Mouse (Mus musculus) neural tube, embryonic 12.5 days (tissue): ENCODE results near the gene Catsper2. TPM values are rescaled to one million over a fixed set of nuclear protein-coding genes. Genes with fewer than 3 reads are reported as not detected.

Experiments
- ATAC-seq: fragments of 200-750 bp; cut with Nextera tagmentation; 2 replicates; pipeline ENCODE4 v1.8.0; 2017; ENCODE audit warnings: low read depth, mild to moderate bottlenecking, moderate TSS enrichment, moderate library complexity; ENCODE audit not compliant: low FRiP score
- H3K27ac ChIP-seq: fragments of 300-500 bp; sonication (generic); 2 replicates; pipeline ENCODE4 v1.5.1; 2016
- H3K27me3 ChIP-seq: fragments of 300-500 bp; sonication (generic); replicated peaks from 2 replicates; pipeline ENCODE4 v1.6.1; 2016; ENCODE audit warnings: mild to moderate bottlenecking
- H3K36me3 ChIP-seq: fragments of 300-500 bp; sonication (generic); 2 replicates; pipeline ENCODE4 v1.6.1; 2016; ENCODE audit warnings: mild to moderate bottlenecking
- H3K4me1 ChIP-seq: fragments of 300-500 bp; sonication (generic); 2 replicates; pipeline ENCODE4 v1.6.1; 2016
- H3K4me2 ChIP-seq: fragments of 300-500 bp; sonication (generic); replicated peaks from 2 replicates; pipeline ENCODE4 v1.6.1; 2016; ENCODE audit warnings: mild to moderate bottlenecking
- H3K4me3 ChIP-seq: fragments of 300-500 bp; sonication (generic); 2 replicates; pipeline ENCODE4 v1.5.1; 2016
- H3K9ac ChIP-seq: fragments of 300-500 bp; sonication (generic); 2 replicates; pipeline ENCODE4 v1.6.1; 2016; ENCODE audit warnings: mild to moderate bottlenecking
- H3K9me3 ChIP-seq: fragments of 300-500 bp; sonication (generic); 2 replicates; pipeline ENCODE4 v1.6.1; 2016; ENCODE audit warnings: mild to moderate bottlenecking
- WGBS: fragments of 180-500 bp; shearing (Covaris S2); methylation state at CpG from one replicate; pipeline ENCODE4 v1.1.7; 2016; 5-methylcytosine and 5-hydroxymethylcytosine counted together
- polyA plus RNA-seq: library from polyadenylated mRNA; unstranded; fragments of >200 nt; fragmentation: Nextera tagmentation; extraction: Ambion mirVana; gene quantifications from 2 replicates; pipeline ENCODE4 v1.2.1, GENCODE M21; 2016

The Catsper2 gene
- polyA plus RNA-seq, 1 experiment from 2014 or later, result 4.1 TPM

DNA sequence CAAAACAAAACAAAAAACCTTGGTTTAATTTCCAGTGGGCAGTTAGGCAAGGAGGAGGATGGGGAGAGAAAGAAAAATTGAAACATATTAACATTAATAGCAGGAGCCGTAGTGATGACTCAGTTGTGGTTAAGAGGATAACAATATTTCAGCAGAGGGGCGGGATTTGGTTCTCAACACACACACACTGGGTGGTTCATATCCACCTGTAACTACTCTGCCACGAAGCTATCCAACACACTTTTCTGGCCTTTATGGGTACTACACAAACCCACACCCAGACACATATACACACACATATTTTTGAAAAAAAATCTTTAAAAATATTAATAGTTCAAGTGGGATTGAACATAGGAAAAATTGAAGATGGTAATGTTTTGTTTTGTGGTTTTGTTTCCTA lies 33.4 kb upstream of the Catsper2 start:
- ATAC-seq, result no peak
- WGBS, result 97% methylated on average over 3 of the region's 3 CpGs
- Histone ChIP-seq H3K4me3 (no peak overlapping the region), H3K27me3 (peaks cover 9% of the 10 kb centered on the region), H3K9me3 (no peaks in the 10 kb centered on the region), H3K4me2 (no peak overlapping the region), H3K4me1 (peaks cover 29% of the 10 kb centered on the region), H3K27ac (no peak overlapping the region), H3K36me3 (peaks cover 7% of the 10 kb centered on the region; the same call in 1 of the 2 replicates), H3K9ac (no peak overlapping the region)

DNA sequence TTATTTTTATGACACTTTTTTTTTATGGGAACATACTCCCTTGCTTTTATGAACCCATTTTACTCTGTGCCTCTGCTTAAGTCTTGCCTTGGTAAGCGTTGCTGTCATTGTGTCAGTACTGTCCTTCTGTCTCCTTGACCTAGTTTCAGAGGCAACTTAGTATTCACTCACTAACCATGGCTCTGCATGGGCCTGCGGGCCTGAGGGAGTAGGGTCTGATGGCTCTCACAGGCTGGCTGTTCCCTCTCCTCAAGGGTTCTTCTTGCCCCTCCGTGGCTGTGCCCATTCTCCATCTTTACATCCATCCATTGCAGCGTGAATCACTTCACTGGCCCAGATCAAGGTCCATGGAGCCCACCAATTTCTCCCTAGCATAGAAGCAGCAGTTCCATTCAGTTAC lies 32.9 kb upstream of the Catsper2 start:
- WGBS, result 84% methylated on average over 4 of the region's 4 CpGs
- Histone ChIP-seq H3K9ac (no peak overlapping the region), H3K9me3 (no peaks in the 10 kb centered on the region), H3K4me2 (no peak overlapping the region), H3K27ac (no peak overlapping the region), H3K4me3 (no peak overlapping the region), H3K27me3 (peaks cover 14% of the 10 kb centered on the region), H3K4me1 (peaks cover 33% of the 10 kb centered on the region), H3K36me3 (peaks cover 6% of the 10 kb centered on the region; the same call in 1 of the 2 replicates)
- ATAC-seq, result no peak

DNA sequence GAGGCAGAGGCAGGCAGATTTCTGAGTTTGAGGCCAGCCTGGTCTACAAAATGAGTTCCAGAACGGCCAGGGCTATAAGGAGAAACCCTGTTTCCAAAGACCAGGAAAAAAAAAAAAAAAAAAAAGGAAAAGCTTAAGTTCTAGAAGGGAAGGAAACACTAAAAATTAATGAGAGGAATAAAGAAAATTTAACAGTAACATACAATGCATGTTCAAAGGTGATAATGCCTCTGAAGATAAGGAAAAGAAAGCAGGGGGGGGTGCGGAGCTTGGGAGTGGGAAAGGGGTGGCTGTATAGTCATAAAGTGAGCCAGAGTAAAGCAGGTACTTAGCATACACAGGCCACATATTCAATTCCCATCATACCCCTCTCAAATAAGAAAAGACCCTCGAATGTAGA lies 31.5 kb upstream of the Catsper2 start:
- Histone ChIP-seq H3K4me3 (no peak overlapping the region), H3K36me3 (0 out of 2 replicates have a peak, but pooled peaks cover under 1% of the 10 kb centered on the region), H3K4me1 (peaks cover 22% of the 10 kb centered on the region), H3K9me3 (no peaks in the 10 kb centered on the region), H3K27ac (no peak overlapping the region), H3K27me3 (peaks cover 21% of the 10 kb centered on the region), H3K4me2 (no peak overlapping the region), H3K9ac (no peak overlapping the region)
- 81% methylated on average over 3 of the region's 3 CpGs for WGBS
- no peak for ATAC-seq

DNA sequence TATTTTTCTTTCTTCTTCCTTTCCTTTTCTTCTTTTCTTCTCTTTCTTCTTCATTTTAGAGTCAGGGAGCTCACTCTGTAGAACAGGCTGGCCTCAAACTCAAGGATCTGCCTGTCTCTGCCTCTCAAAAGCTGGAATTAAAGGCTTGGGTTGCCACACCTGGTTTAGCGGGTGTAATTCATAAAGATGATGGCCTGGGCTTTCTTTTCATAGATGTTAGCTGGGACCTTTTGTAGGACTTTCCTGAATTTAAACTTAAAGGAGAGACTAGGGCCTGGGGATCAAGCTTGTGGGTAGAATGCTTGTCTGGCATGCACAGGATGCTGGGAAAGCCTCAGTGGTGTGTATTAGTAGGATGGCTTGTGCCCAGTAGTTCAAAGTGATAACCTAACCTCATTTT lies 30.6 kb upstream of the Catsper2 start, which contains the start of gene Ell3:
Gene Ell3, minus strand, starts transcription at position 101 of the 400 bp plus-strand sequence.
- no peak within 1 kb of the TSS for H3K27ac ChIP-seq
- no peak within 1 kb of the TSS for H3K9ac ChIP-seq
- no peak for ATAC-seq
- peak within 1 kb of the TSS; percentile 62 for H3K4me2 ChIP-seq
- H3K36me3 ChIP-seq, result peaks cover 9% of the 10 kb centered on the region
- H3K9me3 ChIP-seq, result no peaks in the 10 kb centered on the region
- H3K4me3 ChIP-seq, result no peak within 1 kb of the TSS
- H3K4me1 ChIP-seq, result peaks cover 19% of the 10 kb centered on the region
- 92% methylated on average over 1 of the region's 1 CpGs for WGBS
- H3K27me3 ChIP-seq, result peaks cover 21% of the 10 kb centered on the region

DNA sequence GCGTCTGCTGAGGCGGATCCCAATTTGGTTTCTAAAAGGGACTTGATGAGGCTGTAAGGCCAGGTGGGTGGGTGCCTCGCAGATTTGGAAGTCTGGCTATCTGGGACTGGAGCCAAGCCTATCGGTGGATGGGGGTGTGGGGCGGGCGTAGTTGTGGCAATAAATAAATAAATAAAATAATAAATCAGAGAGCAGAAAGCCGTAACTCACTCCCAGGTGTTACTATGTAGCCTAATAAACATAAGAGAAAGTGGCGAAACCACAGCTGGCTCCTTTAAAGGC lies 29.4 kb upstream of the Catsper2 start:
- 7% methylated on average over 8 of the region's 8 CpGs for WGBS
- Histone ChIP-seq H3K4me3 (no peak overlapping the region), H3K27me3 (peaks cover 21% of the 10 kb centered on the region), H3K36me3 (peaks cover 21% of the 10 kb centered on the region), H3K9me3 (no peaks in the 10 kb centered on the region), H3K4me1 (peaks cover 17% of the 10 kb centered on the region), H3K27ac (no peak overlapping the region), H3K4me2 (peak overlapping the region; percentile 62), H3K9ac (no peak overlapping the region)
- no peak for ATAC-seq

DNA sequence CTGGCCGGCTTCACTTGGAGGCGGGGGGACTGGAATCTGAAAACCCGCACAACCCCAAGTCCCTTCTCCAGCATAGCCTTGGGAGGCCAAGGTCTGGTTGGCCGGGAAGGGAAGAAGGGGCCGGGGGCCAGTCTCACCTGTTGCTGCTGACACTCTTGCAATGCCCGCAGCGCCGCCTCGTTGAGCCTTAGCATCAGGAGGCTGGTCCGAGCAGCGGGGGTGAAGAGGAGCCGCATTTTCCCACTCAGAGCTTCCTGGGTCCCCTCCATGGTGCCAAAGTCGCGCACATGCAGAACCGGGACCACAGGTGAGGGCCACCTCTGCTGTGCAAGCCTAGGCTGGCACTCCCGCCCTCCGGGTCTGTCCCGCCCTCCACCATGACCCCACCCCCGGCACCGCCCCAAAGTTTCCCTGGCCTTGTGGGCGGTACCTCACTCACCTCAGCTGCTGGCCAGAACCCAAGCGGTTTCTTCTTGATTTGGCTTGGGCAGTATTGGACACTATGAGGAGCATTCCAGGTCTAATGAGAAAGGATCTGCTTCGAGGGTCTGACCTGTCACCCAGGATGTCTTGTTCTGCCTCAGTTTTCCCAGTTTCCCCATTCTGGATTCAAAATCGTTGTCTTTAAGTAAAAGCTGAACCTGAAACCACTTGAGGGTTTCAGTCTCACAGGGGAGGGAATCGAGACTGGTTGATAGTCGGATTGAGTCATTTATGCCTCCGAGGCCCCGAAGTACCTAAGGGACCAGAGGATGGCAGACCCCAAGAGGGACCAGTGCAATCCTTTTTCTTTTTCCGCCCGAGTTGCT lies 28.9 kb upstream of the Catsper2 start:
- Histone ChIP-seq H3K9me3 (no peaks in the 10 kb centered on the region), H3K36me3 (peaks cover 27% of the 10 kb centered on the region), H3K4me1 (peaks cover 17% of the 10 kb centered on the region), H3K4me3 (peak overlapping the region; percentile 30), H3K27ac (no peak overlapping the region), H3K9ac (0 out of 2 replicates have a peak overlapping the region, but pooled peaks have one; percentile 41), H3K4me2 (peak overlapping the region; percentile 62), H3K27me3 (peaks cover 21% of the 10 kb centered on the region)
- WGBS, result under 1% methylated on average over 30 of the region's 30 CpGs
- ATAC-seq, result no peak

DNA sequence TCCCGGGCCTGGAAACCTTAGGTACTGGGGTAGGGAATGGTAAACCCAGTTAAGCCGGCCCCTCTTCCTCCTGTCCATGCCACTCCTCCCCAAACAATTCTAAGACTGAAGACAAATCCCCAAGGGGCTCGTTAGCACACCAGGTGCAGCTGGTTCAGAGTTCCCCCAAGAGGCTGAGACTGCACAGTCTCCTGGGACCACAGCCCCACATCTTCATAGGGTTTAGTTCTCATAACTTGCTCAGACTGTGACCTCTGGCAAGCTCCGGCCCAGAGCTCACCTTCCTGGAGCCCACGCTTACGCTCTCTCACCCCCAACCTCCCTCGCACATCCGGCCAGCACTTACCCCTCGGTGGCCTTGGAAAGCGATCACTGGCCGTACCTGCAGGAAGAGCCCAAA lies 28.2 kb upstream of the Catsper2 start:
- 7% methylated on average over 11 of the region's 11 CpGs for WGBS
- Histone ChIP-seq H3K36me3 (peaks cover 33% of the 10 kb centered on the region), H3K4me2 (peak overlapping the region; percentile 62), H3K27ac (no peak overlapping the region), H3K27me3 (peaks cover 21% of the 10 kb centered on the region), H3K4me3 (peak overlapping the region; percentile 30; the same call in 1 of the 2 replicates), H3K4me1 (peaks cover 17% of the 10 kb centered on the region), H3K9ac (0 out of 2 replicates have a peak overlapping the region, but pooled peaks have one; percentile 41), H3K9me3 (no peaks in the 10 kb centered on the region)
- no peak for ATAC-seq

DNA sequence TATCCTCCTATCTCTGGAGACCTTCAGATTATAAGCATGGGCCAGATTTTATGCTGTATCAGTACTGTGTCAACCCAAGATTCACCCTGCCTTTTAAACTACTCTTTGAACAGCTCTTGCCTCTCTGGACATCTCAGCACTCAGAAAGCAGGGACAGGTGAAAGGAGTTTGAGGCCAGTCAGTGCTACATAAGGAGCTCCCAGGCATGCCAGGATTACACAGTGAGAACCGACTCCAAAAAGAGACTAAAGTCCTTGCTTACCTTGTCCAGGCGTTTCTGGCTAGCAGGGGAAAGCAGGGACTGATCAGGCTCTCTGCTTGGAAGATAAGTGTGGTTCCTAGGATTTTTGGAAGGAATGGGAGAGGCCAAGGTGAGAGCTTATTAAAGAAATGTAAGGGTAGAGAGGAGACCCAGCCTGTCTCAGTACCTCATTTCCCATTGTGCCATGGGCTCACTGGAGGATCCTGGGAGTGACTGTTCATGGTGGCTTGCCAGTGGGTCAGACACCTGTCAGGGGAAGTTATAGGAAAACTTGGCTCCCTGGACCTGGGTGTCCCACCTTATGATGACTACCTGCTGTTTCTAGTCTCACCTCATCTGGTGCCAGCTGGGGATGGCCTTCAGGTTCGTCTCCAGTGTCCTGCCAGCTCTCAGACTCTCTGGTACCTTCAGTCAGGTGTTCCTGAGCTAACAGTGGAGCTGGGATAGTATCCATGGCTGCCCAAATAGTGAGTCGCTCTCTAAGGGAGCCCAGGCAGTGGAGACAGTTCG lies 27.4 kb upstream of the Catsper2 start:
- no peak overlapping the region for H3K4me3 ChIP-seq
- H3K4me2 ChIP-seq, result no peak overlapping the region
- no peak overlapping the region for H3K27ac ChIP-seq
- H3K9me3 ChIP-seq, result no peaks in the 10 kb centered on the region
- 57% methylated on average over 5 of the region's 5 CpGs for WGBS
- peaks cover 21% of the 10 kb centered on the region for H3K27me3 ChIP-seq
- H3K36me3 ChIP-seq, result peaks cover 38% of the 10 kb centered on the region
- H3K9ac ChIP-seq, result no peak overlapping the region
- H3K4me1 ChIP-seq, result peaks cover 17% of the 10 kb centered on the region
- no peak for ATAC-seq

DNA sequence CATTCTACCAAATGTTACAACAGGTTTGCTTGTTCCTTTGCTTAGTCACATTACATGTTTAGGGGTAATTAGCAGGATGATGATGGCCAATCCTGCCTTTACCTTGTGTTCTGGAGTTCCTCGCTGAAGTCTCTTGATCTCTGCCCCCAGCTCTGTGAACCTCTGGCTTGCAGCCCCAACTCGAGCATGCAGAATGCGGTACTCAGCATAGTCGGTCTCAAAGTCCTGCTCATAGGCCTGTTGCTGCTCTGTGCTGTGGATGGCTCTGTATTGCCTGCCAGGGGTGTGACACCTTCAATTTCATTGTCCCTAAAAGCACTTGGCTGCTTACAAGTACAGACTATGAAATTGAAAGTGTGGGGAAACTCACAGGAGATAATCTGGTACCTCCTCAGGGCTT lies 26.2 kb upstream of the Catsper2 start:
- no peak for ATAC-seq
- peaks cover 50% of the 10 kb centered on the region for H3K36me3 ChIP-seq
- H3K9ac ChIP-seq, result no peak overlapping the region
- no peaks in the 10 kb centered on the region for H3K9me3 ChIP-seq
- H3K27ac ChIP-seq, result no peak overlapping the region
- no peak overlapping the region for H3K4me3 ChIP-seq
- peaks cover 17% of the 10 kb centered on the region for H3K4me1 ChIP-seq
- WGBS, result 75% methylated on average over 4 of the region's 4 CpGs
- H3K27me3 ChIP-seq, result peaks cover 21% of the 10 kb centered on the region
- no peak overlapping the region for H3K4me2 ChIP-seq

DNA sequence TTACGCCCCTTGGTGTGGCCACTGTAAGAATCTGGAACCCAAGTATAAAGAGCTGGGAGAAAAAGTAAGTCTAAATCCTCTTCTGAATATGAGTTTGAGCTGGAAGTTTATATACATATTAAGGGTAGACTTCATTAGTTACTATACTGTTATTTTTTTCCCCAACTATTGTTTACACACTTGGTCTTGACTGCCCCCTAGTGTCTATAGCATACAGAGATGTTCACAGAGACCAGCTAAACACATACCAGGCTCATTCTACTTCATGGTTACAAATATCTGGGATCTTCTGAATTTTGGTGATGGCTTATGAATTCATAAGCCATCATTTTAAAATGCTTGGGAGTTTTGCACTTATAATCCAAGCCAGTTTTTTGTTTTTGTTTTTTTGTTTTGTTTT lies 21.3 kb upstream of the Catsper2 start:
- H3K27ac ChIP-seq, result no peak overlapping the region
- no peak overlapping the region for H3K9ac ChIP-seq
- H3K4me2 ChIP-seq, result no peak overlapping the region
- H3K4me3 ChIP-seq, result no peak overlapping the region
- no peak for ATAC-seq
- 95% methylated on average over 1 of the region's 1 CpGs for WGBS
- H3K4me1 ChIP-seq, result no peaks in the 10 kb centered on the region
- peaks cover 94% of the 10 kb centered on the region for H3K36me3 ChIP-seq
- H3K27me3 ChIP-seq, result no peaks in the 10 kb centered on the region
- H3K9me3 ChIP-seq, result no peaks in the 10 kb centered on the region

DNA sequence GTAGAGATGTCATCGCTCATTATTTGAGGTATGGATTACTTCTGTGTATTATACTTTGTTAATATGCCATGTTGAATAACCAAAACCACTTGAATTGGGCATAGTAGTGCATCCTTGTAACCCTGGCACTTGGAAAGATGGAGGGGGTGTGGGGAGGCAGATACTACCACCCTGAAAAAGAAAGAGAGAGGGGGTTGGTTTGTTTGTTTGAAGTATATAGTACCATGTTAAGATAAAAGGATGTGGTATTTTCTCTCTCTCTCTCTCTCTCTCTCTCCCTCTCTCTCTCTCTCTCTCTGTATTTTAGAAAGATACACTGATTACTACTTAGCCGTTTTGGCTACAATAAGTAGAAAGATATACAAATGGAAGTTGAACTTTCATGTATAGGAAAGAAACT lies 12.3 kb upstream of the Catsper2 start:
- Histone ChIP-seq H3K4me2 (no peak overlapping the region), H3K27me3 (no peaks in the 10 kb centered on the region), H3K27ac (no peak overlapping the region), H3K4me1 (no peaks in the 10 kb centered on the region), H3K4me3 (no peak overlapping the region), H3K36me3 (peaks cover 77% of the 10 kb centered on the region), H3K9me3 (no peaks in the 10 kb centered on the region), H3K9ac (no peak overlapping the region)
- WGBS, result 89% methylated on average over 2 of the region's 2 CpGs
- no peak for ATAC-seq

DNA sequence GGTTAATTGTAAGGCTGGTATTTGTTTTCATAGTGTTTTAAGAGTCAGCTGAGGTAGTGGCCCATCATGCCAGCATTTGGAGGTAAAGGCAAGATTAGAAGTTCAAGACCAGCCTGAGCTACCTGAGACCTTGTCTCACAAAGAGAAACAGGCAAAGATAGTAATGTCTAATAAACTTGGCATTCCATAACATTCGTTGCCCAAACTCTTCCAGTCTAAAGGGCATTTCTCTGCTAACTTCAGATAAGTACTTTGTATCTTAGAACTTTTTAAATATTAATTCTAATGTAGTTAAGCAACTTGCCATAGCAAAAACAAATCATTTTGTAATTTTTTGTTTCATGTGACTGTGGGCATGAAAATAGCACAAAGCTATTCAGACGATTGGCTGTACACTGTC lies 9.6 kb upstream of the Catsper2 start:
- no peak for ATAC-seq
- Histone ChIP-seq H3K4me3 (no peak overlapping the region), H3K9ac (no peak overlapping the region), H3K9me3 (no peaks in the 10 kb centered on the region), H3K4me2 (no peak overlapping the region), H3K27me3 (no peaks in the 10 kb centered on the region), H3K27ac (no peak overlapping the region), H3K4me1 (no peaks in the 10 kb centered on the region), H3K36me3 (peaks cover 60% of the 10 kb centered on the region)
- WGBS, result 98% methylated on average over 2 of the region's 2 CpGs
